Mouse (Mus musculus) thymus, postnatal 14 days (tissue): Measurements from ENCODE around the gene Ptprg.

ENCODE experiments used
- DNase-seq: peaks from one replicate; pipeline ENCODE4 v3.0.0; 2021

Gene Ptprg

DNA sequence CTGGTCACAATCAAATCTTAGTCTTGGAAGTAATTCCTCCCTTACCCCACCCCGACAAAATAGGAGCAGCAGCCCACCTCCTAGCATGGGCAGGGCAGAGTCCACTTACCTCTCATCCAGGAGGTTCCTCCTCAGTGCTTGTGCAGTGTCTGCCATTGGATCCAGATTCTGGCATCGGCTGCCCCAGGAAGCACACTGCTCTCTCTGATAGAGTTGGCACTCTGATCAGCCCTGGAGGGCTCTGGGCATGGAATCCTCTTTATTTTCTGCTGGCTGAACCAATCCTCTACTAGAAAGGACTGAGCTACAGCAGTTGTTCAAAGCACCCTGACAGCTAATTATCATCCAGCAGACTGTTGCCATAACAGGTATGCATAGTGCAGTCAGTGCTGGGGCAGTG is 272.2 kb downstream of the Ptprg start:
- no peak for DNase-seq

DNA sequence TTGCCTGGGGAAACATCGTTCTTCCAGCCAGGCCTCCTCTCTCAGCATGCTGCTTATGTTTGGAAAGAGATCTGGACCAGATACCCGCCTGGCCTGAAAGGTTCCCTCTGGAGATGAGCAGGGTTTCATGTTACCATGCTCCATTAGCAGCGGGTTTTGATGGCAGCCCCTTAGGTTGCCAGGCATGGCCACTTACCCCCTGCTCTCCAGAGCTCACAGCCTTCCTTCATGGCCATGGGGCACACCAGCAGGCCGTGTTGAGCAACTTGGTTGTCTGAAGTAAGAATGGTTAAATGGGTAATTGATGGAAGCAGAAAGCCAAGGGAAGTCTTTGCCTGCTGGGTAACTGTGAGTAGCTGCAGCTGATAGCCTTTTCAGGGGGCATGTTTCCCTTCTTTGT is 274.8 kb downstream of the Ptprg start:
- no peak for DNase-seq

GRCm38 (mm10) chr14:11833678-11834077 is 280.3 kb downstream of the Ptprg start:
- DNase-seq: no peak

- DNase-seq: no peak
These were observed 282.5 kb downstream of the Ptprg start for GRCm38 (mm10) chr14:11835706-11836445.

GRCm38 (mm10) chr14:11837714-11838113 is 284.4 kb downstream of the Ptprg start:
- DNase-seq: no peak

DNA sequence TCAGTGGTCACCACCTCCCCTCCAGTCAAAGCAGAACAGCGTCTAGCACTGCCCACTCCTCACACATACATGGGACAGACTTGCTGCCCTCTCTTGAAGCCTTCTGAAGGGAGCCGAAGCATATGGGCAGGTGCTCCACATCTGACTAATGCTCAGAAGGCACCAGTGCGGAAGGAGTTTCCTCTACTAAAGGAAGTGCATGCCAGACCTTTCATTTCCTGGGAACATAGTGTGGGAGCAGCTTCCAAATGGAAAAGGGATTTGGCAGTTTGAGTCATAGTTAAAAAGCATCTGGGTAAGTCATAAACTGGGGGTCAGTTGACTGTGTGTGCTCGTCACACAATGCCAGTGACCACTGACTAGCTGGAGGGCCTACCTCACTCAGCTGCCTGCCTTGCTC is 288.3 kb downstream of the Ptprg start:
- no peak for DNase-seq

DNA sequence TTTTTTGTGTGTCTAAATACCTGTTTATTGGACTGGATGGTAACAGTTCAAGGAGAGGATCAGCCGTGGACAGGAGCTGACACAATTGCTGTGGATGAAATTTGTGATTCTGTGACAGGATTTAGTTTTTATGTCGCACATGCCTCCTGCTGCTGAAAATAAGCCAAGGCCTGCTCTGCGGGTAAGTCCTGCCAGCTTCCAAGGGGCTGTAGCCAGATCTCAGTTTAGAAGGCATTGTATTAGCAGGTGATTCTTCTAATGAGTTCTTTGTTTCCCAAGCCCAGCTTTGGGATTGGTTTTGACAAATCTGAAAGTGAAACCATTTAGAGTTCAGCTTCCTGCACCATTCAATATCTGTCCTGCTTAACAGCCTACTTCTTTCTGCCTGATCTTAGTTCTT is 299.6 kb downstream of the Ptprg start:
- DNase-seq: no peak

GRCm38 (mm10) chr14:11855499-11855898 is 302.2 kb downstream of the Ptprg start:
- DNase-seq: no peak

DNA sequence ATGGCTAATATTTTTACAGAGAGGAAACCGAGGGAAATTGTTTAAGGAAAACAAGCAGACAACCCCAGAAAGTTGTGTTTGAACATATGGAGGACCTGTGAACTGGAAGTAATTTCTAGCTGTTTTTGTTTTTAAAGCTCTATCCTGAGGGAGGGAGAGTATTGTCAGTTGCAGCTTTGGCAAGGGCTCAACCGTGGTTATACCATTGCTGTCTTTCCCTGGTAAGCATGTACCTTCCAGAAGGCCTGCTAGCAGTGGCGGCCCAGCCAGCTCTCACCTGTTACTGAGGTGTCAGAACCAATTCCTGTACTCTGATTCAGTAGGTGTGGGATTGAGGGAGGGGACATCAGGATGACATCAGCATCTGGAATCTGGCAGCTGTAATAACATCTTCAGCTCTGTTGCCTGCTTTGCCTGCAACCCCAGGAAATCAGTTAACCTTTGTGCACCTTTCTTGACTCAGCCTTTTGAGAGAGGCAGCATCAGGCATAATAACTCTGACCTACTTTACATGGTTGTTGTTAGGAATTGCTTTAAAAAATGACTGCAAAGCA is 304.7 kb downstream of the Ptprg start:
- no peak for DNase-seq

GRCm38 (mm10) chr14:11863286-11863685 is 310.0 kb downstream of the Ptprg start:
- no peak for DNase-seq

DNA sequence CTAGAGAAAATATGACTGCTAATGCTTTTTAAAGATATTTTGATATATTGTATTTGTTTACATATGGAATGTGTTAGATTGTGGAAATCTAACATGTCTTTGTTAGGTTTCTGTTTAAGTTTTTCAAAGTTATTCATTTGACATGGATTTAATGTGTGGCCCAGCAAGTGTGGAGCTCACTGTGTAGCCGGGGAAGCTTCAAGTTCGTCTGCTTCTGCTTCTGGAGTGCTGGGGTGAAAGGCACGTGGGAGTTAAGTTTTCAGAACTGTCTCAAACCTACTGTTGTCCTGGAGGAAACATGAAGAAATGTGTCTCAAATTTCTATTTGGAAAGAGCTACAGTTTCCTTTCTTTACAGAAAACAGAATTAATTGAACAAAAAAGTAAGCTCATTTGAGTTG is 311.5 kb downstream of the Ptprg start:
- DNase-seq: no peak

DNA sequence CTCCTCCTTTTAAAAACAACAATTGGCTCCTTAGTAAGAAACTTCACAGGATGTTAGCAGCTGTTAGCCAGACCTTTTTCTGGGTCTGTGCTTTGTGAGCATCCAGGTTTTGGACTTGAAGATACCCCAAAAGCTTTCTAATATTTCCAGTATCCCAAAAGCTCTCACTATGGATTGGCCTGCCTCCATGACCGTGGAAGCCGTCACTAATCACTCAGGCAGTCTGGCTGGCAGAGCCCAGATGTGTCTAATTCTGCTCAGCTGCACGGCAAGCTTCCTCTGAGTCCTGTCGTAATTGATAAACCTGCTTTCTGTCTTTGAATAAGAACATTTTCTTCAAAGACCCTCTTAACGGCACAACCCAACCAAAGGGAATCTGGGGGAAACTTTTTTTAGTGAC is 312.0 kb downstream of the Ptprg start:
- DNase-seq: no peak

- DNase-seq: no peak
These were observed 312.5 kb downstream of the Ptprg start for GRCm38 (mm10) chr14:11865872-11866271.

- no peak for DNase-seq
These were observed 313.1 kb downstream of the Ptprg start for GRCm38 (mm10) chr14:11866416-11866815.

GRCm38 (mm10) chr14:11868636-11869035 is 315.3 kb downstream of the Ptprg start:
- DNase-seq: no peak

DNA sequence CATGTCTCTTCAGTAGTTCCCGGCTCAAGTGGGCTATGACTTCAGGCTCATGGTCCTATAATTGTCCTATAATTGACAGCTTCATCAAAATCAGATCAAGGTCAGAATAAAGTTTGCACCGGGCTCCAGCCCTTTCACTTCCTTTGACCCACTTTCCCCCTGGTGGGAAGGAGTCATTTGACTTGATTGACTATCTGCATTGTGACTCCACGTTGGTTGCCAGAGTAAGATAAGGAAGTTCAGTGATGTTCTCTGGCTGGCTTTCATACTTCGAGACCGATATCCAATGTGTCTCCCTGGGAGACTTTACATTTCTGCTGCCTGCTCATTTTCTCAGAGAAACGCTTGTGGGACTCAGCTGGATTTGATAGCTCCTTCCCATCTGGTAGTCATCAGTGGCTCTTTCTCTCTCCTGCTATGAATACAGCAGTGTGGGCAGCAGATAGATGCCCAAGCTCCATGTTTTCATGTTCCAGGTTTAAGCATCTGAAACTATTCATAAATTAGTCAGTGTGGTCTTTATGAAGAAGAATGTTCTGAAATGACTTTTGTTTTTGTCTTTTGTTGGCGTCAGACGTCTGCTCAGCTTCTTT is 318.5 kb downstream of the Ptprg start:
- no peak for DNase-seq

DNA sequence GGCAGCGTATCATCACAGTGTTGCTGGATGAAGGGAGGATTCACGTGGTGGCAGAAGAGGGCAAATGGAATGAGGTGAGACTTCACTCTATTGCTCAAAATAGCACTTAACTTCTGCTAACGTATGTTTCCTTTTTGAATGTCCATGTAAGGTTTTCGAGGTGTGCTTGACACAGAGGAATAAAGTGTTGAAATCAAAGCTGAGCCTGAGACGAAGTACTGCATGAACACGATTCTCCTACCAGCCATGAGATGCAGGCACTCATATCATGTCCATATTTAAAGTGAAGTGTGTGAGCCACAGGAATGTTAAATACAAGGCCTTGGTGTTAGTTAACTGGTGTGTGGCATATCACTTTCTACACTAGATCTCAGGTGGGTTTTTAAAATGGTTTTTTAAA is 320.9 kb downstream of the Ptprg start:
- DNase-seq: no peak

DNA sequence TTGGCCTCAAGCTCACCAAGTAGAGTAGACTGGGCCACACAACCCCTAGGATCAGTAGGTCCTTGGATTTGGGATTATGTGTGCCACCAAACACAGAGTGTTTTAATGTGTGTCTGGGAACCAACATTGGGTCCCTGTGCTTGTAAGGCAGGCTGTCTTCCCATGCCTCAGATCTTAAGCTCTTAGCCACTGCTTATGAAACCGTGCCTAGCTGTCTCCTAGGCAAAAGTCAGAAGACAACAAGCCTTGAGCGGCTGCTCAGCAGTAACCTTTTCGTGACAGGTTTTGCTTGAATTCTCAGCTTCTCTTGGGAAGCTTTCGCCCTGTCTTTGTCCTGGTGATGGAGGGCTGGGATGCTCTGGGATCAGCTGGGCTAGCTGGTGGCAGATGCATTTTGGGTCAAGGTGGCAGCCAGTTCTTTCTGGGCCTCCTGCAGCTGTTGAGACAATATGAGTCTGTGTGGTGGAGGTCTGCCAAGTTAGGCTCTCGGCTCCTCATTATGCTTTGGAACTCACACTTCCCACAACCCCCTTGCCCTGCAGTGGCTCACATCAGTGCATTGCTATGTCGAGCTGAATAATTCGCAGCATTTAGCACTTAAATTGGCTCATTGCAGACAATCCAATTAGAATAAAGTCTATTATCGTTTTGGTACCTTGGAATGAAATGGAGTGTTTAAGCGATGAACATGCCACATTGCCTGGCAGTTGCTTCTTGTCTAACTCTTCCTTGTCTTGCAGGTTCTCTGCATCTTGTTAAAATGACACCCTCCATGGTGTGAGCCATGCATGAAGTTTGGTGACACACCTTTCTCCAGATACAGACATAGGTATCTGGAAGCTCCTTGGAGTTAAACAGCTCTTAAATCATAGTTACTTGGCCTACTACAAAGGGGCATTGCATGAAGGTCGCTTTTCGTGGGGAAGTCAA is 321.9 kb downstream of the Ptprg start:
- DNase-seq: no peak

- DNase-seq: no peak
These were observed 327.8 kb downstream of the Ptprg start for GRCm38 (mm10) chr14:11881082-11881481.

DNA sequence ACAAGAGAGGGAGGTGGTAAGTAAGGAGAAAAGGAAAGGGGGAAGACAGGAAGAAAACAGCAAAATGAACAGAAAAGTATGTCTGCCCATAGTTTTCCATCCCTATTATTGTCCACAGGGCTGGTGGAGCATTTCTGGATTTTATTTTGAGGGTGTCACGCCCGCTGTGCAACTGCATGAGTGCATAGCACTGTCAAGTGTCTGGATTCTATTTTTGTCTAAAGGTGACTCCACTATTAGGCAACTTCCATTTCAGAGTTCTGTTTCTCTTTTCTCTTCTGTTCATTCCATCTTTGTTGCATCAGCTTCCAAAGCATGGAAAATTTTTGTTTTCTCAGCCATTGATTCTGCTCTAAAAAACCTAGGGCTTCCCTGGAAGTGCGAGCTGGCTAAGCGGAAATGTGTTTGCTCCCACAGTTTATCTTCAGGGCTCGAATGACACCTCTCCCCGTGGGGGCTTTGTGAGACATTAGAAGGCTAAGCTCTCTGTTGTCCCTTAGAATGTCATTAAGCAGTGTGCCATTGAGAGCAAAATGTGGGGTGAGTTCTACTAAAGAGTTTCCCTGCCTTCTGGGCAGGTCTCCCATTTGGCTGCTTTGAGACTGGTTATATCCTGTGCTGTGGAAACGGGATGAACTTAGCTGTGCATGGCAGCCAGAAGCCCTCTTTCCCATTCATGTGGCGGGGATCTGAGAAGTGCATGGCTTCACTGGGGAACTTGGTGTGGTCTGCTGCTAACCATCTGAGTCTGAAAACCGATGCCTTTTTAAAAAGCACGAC is 330.0 kb downstream of the Ptprg start:
- DNase-seq: no peak

DNA sequence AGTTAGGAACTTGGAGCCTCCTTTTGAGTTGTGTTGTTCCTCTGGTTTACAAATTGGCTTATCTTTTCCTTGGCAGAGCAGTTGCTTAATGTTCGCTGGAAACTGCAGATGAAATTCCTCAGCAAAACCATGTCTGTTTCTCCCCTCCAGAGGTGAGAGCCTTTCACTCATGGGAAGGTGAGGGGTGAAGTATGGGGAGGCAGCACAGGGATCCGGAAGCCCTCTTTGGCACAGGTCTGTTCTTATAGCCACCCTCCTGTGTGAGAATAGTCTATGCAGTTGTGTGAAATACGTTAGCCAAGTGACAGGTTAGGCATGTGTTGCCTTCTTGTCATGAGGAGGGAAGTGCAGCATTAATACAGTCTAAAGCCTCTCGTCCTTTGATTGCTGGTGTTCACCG is 330.7 kb downstream of the Ptprg start:
- DNase-seq: no peak

DNA sequence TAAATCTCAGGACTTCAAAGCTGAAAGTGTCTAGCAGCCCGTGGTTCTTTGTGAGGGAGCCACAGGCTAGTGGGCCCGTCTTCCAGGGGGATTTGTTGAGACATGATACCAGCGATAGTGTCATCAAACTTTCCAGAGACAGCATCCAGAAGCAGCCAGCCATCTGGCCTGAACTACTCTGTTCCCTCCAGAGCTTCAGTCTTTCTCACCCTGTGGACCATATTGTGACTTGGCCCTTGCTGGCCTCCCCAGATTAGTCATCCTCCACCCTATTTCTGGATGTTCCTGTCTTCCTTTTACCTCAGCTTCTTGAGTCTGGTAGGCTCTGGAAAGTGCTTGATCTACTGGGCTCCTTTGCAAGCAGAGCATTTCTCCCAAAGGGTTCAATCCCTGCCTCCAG is 333.1 kb downstream of the Ptprg start:
- no peak for DNase-seq

GRCm38 (mm10) chr14:11890890-11891289 is 337.6 kb downstream of the Ptprg start:
- DNase-seq: no peak
